Mouse (Mus musculus) erythroblast, embryonic 14.5 days (primary cell): ENCODE results near the gene Atp6v1b1.

Experiments used
- GATA1 ChIP-seq: IDR thresholded peaks from 2 replicates; pipeline ENCODE4 v1.6.1; 2012; ENCODE audit warnings: low read length, inconsistent platforms, mixed read lengths
- TAL1 ChIP-seq: IDR thresholded peaks from 3 replicates; pipeline ENCODE4 v1.6.1; 2012; ENCODE audit warnings: low read length, inconsistent platforms, mixed read lengths

- TF ChIP-seq TAL1 = no peak
- TF ChIP-seq GATA1 = no peak
These were observed 42.8 kb upstream of the Atp6v1b1 start for GRCm38 (mm10) chr6:83699971-83700370.
